Mouse (Mus musculus) cerebellum, postnatal 10 days (tissue): ENCODE measurements at regions not wholly inside any gene's neighbourhood (a gene's known extent, or its start where the extent isn't known, plus 50 kb on each side); places are given as distances from the start of the nearest gene placed in this dataset.
A peak's percentile ranks its signal among the peaks of the same experiment; 100 is the strongest.

Source experiments
- DNase-seq, 2 experiments: peaks; one replicate each; pipeline ENCODE4 v3.0.0; 2021; ENCODE audit warnings: mixed read lengths in 2 of 2

GRCm38 (mm10) chr16:93189412-93189811 is 363.5 kb upstream of the Runx1 start:
- DNase-seq = no peak

- DNase-seq = no peak
Measured at GRCm38 (mm10) chr16:93186554-93186953, 360.6 kb upstream of the Runx1 start.

- DNase-seq = no peak
Measured at GRCm38 (mm10) chr16:93182656-93183055, 356.7 kb upstream of the Runx1 start.

- DNase-seq = no peak
Measured at GRCm38 (mm10) chr16:93181497-93181896, 355.5 kb upstream of the Runx1 start.

GRCm38 (mm10) chr16:93180213-93180612 is 354.3 kb upstream of the Runx1 start:
- no peak for DNase-seq

- no peak for DNase-seq
Measured at GRCm38 (mm10) chr16:93166667-93167066, 340.7 kb upstream of the Runx1 start.

- peak in 1 of 2 experiments; percentile 23 for DNase-seq
Measured at GRCm38 (mm10) chr16:93158526-93159226, 332.7 kb upstream of the Runx1 start.

GRCm38 (mm10) chr16:93153545-93154329 is 327.8 kb upstream of the Runx1 start:
- no peak for DNase-seq

GRCm38 (mm10) chr16:93152765-93153489 is 327.0 kb upstream of the Runx1 start:
- peak in 1 of 2 experiments; percentile 13 for DNase-seq

GRCm38 (mm10) chr16:93152057-93152456 is 326.1 kb upstream of the Runx1 start:
- no peak for DNase-seq

- no peak for DNase-seq
Measured at GRCm38 (mm10) chr16:93151652-93152051, 325.7 kb upstream of the Runx1 start.

- DNase-seq = no peak
Measured at GRCm38 (mm10) chr16:93150451-93150850, 324.5 kb upstream of the Runx1 start.

GRCm38 (mm10) chr16:93147525-93148222 is 321.7 kb upstream of the Runx1 start:
- no peak for DNase-seq

- DNase-seq = no peak
Measured at GRCm38 (mm10) chr16:93146812-93147211, 320.9 kb upstream of the Runx1 start.

GRCm38 (mm10) chr16:93145617-93146016 is 319.7 kb upstream of the Runx1 start:
- DNase-seq = no peak

GRCm38 (mm10) chr16:93144033-93144432 is 318.1 kb upstream of the Runx1 start:
- no peak for DNase-seq

GRCm38 (mm10) chr16:93143164-93143563 is 317.2 kb upstream of the Runx1 start:
- peak; percentile 80 to 81 for DNase-seq

- DNase-seq = peak; percentile 28 to 49
Measured at GRCm38 (mm10) chr16:93141967-93142366, 316.0 kb upstream of the Runx1 start.

- DNase-seq = no peak
Measured at GRCm38 (mm10) chr16:93140535-93141110, 314.7 kb upstream of the Runx1 start.

- DNase-seq = peak; percentile 18 to 34
Measured at GRCm38 (mm10) chr16:93137249-93137648, 311.3 kb upstream of the Runx1 start.

GRCm38 (mm10) chr16:93131404-93131803 is 305.5 kb upstream of the Runx1 start:
- peak; percentile 25 for DNase-seq

- no peak for DNase-seq
Measured at GRCm38 (mm10) chr16:93130622-93131021, 304.7 kb upstream of the Runx1 start.
